Mouse (Mus musculus) frontal cortex, adult 2 months (tissue): ENCODE measurements around the gene Ccdc9. TPM values are rescaled to one million over a fixed set of nuclear protein-coding genes. Genes with fewer than 3 reads are reported as not detected.

ENCODE experiments used
- polyA plus RNA-seq: library from polyadenylated mRNA; depleted of rRNA; stranded (reverse); fragments of >200 nt; gene quantifications from 2 replicates; pipeline ENCODE4 v1.2.3, GENCODE M21; 2012; rRNA removed

Ccdc9 gene
- polyA plus RNA-seq, 1 experiment: 91.4 TPM

Other genes starting within 250 kb of the Ccdc9 start
- 10.2 and 10.6 TPM in 2 replicates for gene Bicra, start 238.9 kb downstream of the Ccdc9 start, polyA plus RNA-seq
- 0.40 and 0.42 TPM in 2 replicates for gene Zfp541, start 225.0 kb downstream of the Ccdc9 start, polyA plus RNA-seq
- 368 and 442 TPM in 2 replicates for gene Napa, start 188.3 kb downstream of the Ccdc9 start, polyA plus RNA-seq
- gene Kptn, start 166.9 kb downstream of the Ccdc9 start, polyA plus RNA-seq: 50.7 and 58.1 TPM in 2 replicates
- 122 and 124 TPM in 2 replicates for gene Slc8a2, start 157.0 kb downstream of the Ccdc9 start, polyA plus RNA-seq
- 83.7 and 85.4 TPM in 2 replicates for gene Meis3, start 111.7 kb downstream of the Ccdc9 start, polyA plus RNA-seq
- gene Dhx34, start 64.8 kb downstream of the Ccdc9 start, polyA plus RNA-seq: 11.9 and 12.5 TPM in 2 replicates
- gene C5ar2, start 42.6 kb downstream of the Ccdc9 start, polyA plus RNA-seq: 0.56 and 0.67 TPM in 2 replicates
- 1.2 and 1.3 TPM in 2 replicates for gene C5ar1, start 27.3 kb downstream of the Ccdc9 start, polyA plus RNA-seq
- gene Inafm1, start 13.2 kb downstream of the Ccdc9 start, polyA plus RNA-seq: 57.6 and 58.4 TPM in 2 replicates
- gene Bbc3, start 21.6 kb upstream of the Ccdc9 start, polyA plus RNA-seq: 17.1 and 18.2 TPM in 2 replicates
- 99.8 and 114 TPM in 2 replicates for gene Sae1, start 101.0 kb upstream of the Ccdc9 start, polyA plus RNA-seq
- gene Zc3h4, start 114.1 kb upstream of the Ccdc9 start, polyA plus RNA-seq: 38.9 and 40.0 TPM in 2 replicates
- gene Tmem160, start 166.0 kb upstream of the Ccdc9 start, polyA plus RNA-seq: 84.3 and 91.7 TPM in 2 replicates
- 7.8 and 10.1 TPM in 2 replicates for gene Npas1, start 190.9 kb upstream of the Ccdc9 start, polyA plus RNA-seq